In genomic region chr4:100287829-100288228, GRCm38 (mm10) we compare ENCODE assay signal across 16 mouse cellular contexts.
"Had no signal": no experiment of that assay in that cellular context is flagged by ENCODE, and none has a peak within 500 bp of the region (broad histone marks: within the 10 kb centered on the region; RNA-seq: fewer than 3 reads in every experiment).

No protein-coding gene starts in this region.

- H3K4me3 ChIP-seq: limb, embryonic 10.5 days; limb, embryonic 13.5 days; liver, embryonic 12.5 days; liver, embryonic 15.5 days; midbrain, embryonic 13.5 days had no signal

- H3K36me3 ChIP-seq: limb, embryonic 10.5 days; limb, embryonic 13.5 days; liver, embryonic 12.5 days; liver, embryonic 15.5 days; midbrain, embryonic 13.5 days had no signal

- DNase-seq: kidney, adult 18-20 months; kidney, adult 9 months; kidney, postnatal 14 days; kidney, postnatal 4 days; liver; lung, adult 18-20 months; right cerebral cortex, adult 18-20 months; right cerebral cortex, postnatal 14 days; right cerebral cortex, postnatal 4 days; thymus, postnatal 25 days had no signal

- H3K9me3 ChIP-seq: limb, embryonic 10.5 days; limb, embryonic 13.5 days; liver, embryonic 12.5 days; liver, embryonic 15.5 days; midbrain, embryonic 13.5 days had no signal

- H3K4me1 ChIP-seq: limb, embryonic 10.5 days; liver, embryonic 12.5 days; liver, embryonic 15.5 days; midbrain, embryonic 13.5 days had no signal

- H3K4me2 ChIP-seq: limb, embryonic 13.5 days; liver, embryonic 12.5 days; liver, embryonic 15.5 days; midbrain, embryonic 13.5 days had no signal

- ATAC-seq: liver, embryonic 12.5 days; midbrain, embryonic 13.5 days had no signal

- H3K9ac ChIP-seq: limb, embryonic 13.5 days; liver, embryonic 12.5 days; liver, embryonic 15.5 days; midbrain, embryonic 13.5 days had no signal

- H3K27me3 ChIP-seq: limb, embryonic 13.5 days; liver, embryonic 12.5 days; liver, embryonic 15.5 days; midbrain, embryonic 13.5 days had no signal

- H3K27ac ChIP-seq: limb, embryonic 10.5 days; limb, embryonic 13.5 days; liver, embryonic 12.5 days; liver, embryonic 15.5 days; macrophage; midbrain, embryonic 13.5 days had no signal
